In the genomic region with DNA sequence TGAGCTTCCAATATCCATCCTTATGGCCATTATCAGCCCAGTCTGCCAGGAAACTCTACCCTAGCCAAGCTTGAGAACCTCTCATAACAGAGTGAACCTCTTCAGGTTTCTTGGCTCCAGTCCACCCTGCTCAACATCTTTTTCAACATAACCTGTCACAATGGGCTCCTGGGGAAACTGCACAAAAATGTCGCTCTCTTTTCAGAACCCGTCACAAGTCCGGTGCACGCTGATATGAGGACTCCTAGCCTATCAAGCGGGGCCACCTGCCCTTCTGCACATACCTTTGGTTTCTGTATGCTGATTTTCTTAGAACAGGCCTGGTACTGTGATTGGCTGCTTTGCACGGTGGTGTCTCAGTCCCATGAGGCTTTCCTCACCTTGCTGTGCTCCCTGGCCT, we compare ENCODE assay signal across 9 mouse cellular contexts.
DNase-seq lines count a peak whose midpoint lies in the region; ATAC-seq lines count a peak whose summit lies in the region.
"Had no signal": no experiment of that assay in that cellular context is flagged by ENCODE, and none has a peak within 500 bp of the region (broad histone marks: within the 10 kb centered on the region; RNA-seq: fewer than 3 reads in every experiment).

No protein-coding gene starts in this region.

- no peak overlapping the region for H3K9ac ChIP-seq in lung, embryonic 16.5 days (ENCODE audit: low read length)
- H3K9ac ChIP-seq: lung, embryonic 15.5 days had no signal

- no peaks in the 10 kb centered on the region for H3K4me1 ChIP-seq in lung, embryonic 16.5 days (replicated peaks; ENCODE audit: control insufficient read depth, insufficient read depth, low read length)
- H3K4me1 ChIP-seq: lung, embryonic 15.5 days had no signal

- no peaks in the 10 kb centered on the region for H3K36me3 ChIP-seq in lung, embryonic 16.5 days (ENCODE audit: control insufficient read depth, insufficient read depth, low read length)
- H3K36me3 ChIP-seq: lung, embryonic 15.5 days had no signal

- ATAC-seq in lung, embryonic 16.5 days (ENCODE audit: low read depth), result peak; percentile 28; the same call in 1 of the 2 replicates

- H3K27me3 ChIP-seq in lung, embryonic 16.5 days (ENCODE audit: control insufficient read depth, insufficient read depth, low read depth, low read length), result no peaks in the 10 kb centered on the region
- H3K27me3 ChIP-seq: lung, embryonic 15.5 days had no signal

- H3K4me2 ChIP-seq in lung, embryonic 16.5 days (ENCODE audit: low read depth, low read length), result no peak overlapping the region
- H3K4me2 ChIP-seq: lung, embryonic 15.5 days had no signal

- H3K4me3 ChIP-seq in lung, embryonic 16.5 days (ENCODE audit: low read length), result no peak overlapping the region
- H3K4me3 ChIP-seq: lung, embryonic 15.5 days had no signal

- H3K27ac ChIP-seq in lung, embryonic 16.5 days (ENCODE audit: low read length), result no peak overlapping the region
- H3K27ac ChIP-seq: lung, embryonic 15.5 days had no signal

- H3K9me3 ChIP-seq in lung, embryonic 16.5 days (ENCODE audit: control insufficient read depth, low read length), result no peaks in the 10 kb centered on the region
- H3K9me3 ChIP-seq: lung, embryonic 15.5 days had no signal

- DNase-seq in lung, postnatal 4 days, result no peak
- DNase-seq in cerebellum, adult 18-20 months, result peak; percentile 57 to 59
- DNase-seq in liver, result peak; percentile 88
- peak; percentile 73 to 80 for DNase-seq in spleen, postnatal 4 days (ENCODE audit: low spot score in 2 of 2)
- no peak for DNase-seq in gastrocnemius, adult 18-20 months (ENCODE audit: low spot score)
- DNase-seq in kidney, adult 11 months, result no peak
- DNase-seq: gastrocnemius, postnatal 14 days had no signal

- 61% methylated on average over 6 of the region's 6 CpGs for WGBS in lung, embryonic 16.5 days

Comparison
In these comparisons a context has a peak if more than half of its experiments do, and no peak if none do; other contexts are left out.
1. DNase-seq: peak in cerebellum, adult 18-20 months (2 of 2), liver (single experiment) and spleen, postnatal 4 days (2 of 2); none in lung, postnatal 4 days (0 of 2), gastrocnemius, adult 18-20 months (single experiment) and kidney, adult 11 months (single experiment).